8 mouse cellular contexts compared by ENCODE assay signal in the genomic region with DNA sequence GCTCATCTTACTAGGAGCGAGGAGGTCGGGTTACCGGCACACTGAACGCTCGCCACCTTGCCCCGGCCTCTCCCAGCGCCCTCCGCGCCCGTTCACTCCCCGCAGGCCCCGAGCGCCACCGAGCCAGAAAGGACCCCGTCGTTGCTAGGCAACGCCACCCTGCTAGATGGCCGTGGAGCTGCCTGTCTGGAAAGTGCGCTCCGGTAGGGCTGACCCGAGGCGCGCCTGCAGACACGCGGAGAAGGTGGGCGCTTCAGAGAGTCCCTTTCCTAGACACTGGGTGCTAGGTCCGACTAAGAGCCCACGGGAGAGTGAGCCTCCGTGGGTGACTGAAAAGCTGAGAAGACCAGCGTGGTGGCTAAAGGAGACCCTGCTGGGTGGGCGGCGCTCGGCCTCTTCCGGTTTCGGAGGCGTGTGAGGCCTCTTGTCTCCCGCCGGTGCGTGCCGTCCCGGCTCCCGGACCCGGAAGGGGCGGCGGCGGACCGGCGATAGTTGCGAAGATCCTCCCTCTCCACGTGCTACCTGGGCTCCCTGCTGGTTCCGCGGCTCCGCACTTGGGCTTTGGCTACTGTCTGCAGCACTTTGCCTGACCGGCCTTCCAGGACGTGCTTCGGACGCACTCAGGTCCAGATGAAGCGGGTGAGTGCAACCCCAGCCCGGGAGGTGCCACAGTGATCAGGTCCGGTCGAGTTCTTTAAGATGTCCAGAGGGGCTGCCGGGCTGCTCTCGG. TPM values are rescaled to one million over a fixed set of nuclear protein-coding genes. Genes with fewer than 3 reads are reported as not detected.
DNase-seq lines count a peak whose midpoint lies in the region; ATAC-seq lines count a peak whose summit lies in the region.

A gene (minus strand): TSS at position 139 of the 730 bp plus-strand sequence.
A gene (plus strand): TSS at position 185 of the 730 bp plus-strand sequence.

- peak within 1 kb of the TSS; percentile 89 for H3K9ac ChIP-seq in lung, embryonic 16.5 days (ENCODE audit: low read length)

- H3K27ac ChIP-seq in lung, embryonic 16.5 days (ENCODE audit: low read length) = peak within 1 kb of the TSS; percentile 86

- H3K36me3 ChIP-seq in lung, embryonic 16.5 days (ENCODE audit: control insufficient read depth, insufficient read depth, low read length) = peaks cover 4% of the 10 kb centered on the region; the same call in 1 of the 2 replicates

- peak; percentile 71 for DNase-seq in MEL-GATA-1-ER (ENCODE audit: extremely low read depth, low read depth)
- peak; percentile 94 for DNase-seq in cerebellum, adult 8-10 months
- DNase-seq in forelimb bud, embryonic 11.5 days (ENCODE audit: low read depth, low spot score) = peak; percentile 95
- peak; percentile 89 for DNase-seq in layer of hippocampus, adult 9-10 months (ENCODE audit: low spot score)
- DNase-seq in ovary, postnatal 10 days (ENCODE audit: low spot score) = peak; percentile 96
- peak; percentile 93 to 95 for DNase-seq in thymus, postnatal 10 days (ENCODE audit: low spot score in 2 of 2)

- peaks cover 28% of the 10 kb centered on the region for H3K4me1 ChIP-seq in lung, embryonic 16.5 days (replicated peaks; ENCODE audit: control insufficient read depth, insufficient read depth, low read length)

- no peaks in the 10 kb centered on the region for H3K9me3 ChIP-seq in lung, embryonic 16.5 days (ENCODE audit: control insufficient read depth, low read length)

- 0% methylated on average over 63 of the region's 63 CpGs for WGBS in lung, embryonic 16.5 days

- H3K27me3 ChIP-seq in lung, embryonic 16.5 days (ENCODE audit: control insufficient read depth, insufficient read depth, low read depth, low read length) = no peaks in the 10 kb centered on the region

- peak; percentile 83 to 97 for ATAC-seq in hematopoietic stem cell, adult 5-6 weeks (replicated peaks in 1 of 2; ENCODE audit: insufficient read depth in 1 of 2, low FRiP score in 2 of 2, low TSS enrichment in 1 of 2, low read depth in 1 of 2, poor library complexity in 2 of 2, severe bottlenecking in 2 of 2)
- peak; percentile 95 for ATAC-seq in lung, embryonic 16.5 days (ENCODE audit: low read depth)

- peak within 1 kb of the TSS; percentile 86 for H3K4me3 ChIP-seq in lung, embryonic 16.5 days (ENCODE audit: low read length)

- peak within 1 kb of the TSS; percentile 86 for H3K4me2 ChIP-seq in lung, embryonic 16.5 days (ENCODE audit: low read depth, low read length)

RNA-seq across cellular contexts. Expression of the first gene that starts in this region (rescaled TPM):
- 22.9 and 28.8 TPM in 2 replicates for total RNA-seq in hematopoietic stem cell, adult 5-6 weeks (2017)
- polyA plus RNA-seq in lung, embryonic 16.5 days (2015; fragmentation: Nextera tagmentation; extraction: Ambion mirVana) = 11.4 and 13.2 TPM in 2 replicates

RNA-seq across cellular contexts. Expression of the second gene that starts in this region (rescaled TPM):
- total RNA-seq in hematopoietic stem cell, adult 5-6 weeks (2017) = 24.1 and 25.1 TPM in 2 replicates
- 13.2 and 15.8 TPM in 2 replicates for polyA plus RNA-seq in lung, embryonic 16.5 days (2015; fragmentation: Nextera tagmentation; extraction: Ambion mirVana)

Comparison
In these comparisons a context has a peak if more than half of its experiments do, and no peak if none do; other contexts are left out.
1. Peak in every context shown above with its lines: DNase-seq, ATAC-seq, H3K4me3 ChIP-seq and H3K27ac ChIP-seq.